Mouse (Mus musculus): ENCODE measurements around the gene Mpc1.
"Not testable (repeated sequence)": the region's sequence is repeated elsewhere in the genome, so short reads cannot be mapped to it uniquely, and the experiment has no call there.

The Mpc1 gene

GRCm38 (mm10) chr17:8278356-8278755 lies 4.3 kb upstream of the Mpc1 start:
- DNase-seq (ENCODE audit: low spot score in 2 of 2), result no peak

GRCm38 (mm10) chr17:8283526-8284253 lies 986 bp downstream of the Mpc1 start:
- peak; percentile 90 to 92 for DNase-seq (ENCODE audit: low spot score in 2 of 2)

DNA sequence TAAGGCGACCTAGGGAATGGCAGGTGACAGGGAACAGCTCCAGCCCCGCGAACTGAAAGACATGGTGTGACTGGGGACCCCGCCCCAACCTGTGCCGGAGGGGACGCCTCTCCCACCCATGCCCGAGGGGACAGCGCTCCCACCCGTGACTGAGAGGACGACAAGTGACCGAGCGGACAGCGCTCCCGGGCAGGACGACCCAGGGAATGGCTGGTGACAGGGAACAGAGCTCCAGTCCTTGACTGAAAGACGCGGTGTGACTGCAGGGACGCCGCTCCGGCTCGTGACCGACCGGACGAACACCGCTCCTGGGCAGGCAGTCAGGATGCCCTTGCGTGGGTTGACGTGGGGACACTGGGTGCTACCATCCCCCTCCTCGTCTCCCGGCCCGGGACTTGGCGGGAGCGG lies 1.6 kb downstream of the Mpc1 start:
- DNase-seq (ENCODE audit: low spot score in 2 of 2), result peak in 1 of 2 experiments; percentile 29

DNA sequence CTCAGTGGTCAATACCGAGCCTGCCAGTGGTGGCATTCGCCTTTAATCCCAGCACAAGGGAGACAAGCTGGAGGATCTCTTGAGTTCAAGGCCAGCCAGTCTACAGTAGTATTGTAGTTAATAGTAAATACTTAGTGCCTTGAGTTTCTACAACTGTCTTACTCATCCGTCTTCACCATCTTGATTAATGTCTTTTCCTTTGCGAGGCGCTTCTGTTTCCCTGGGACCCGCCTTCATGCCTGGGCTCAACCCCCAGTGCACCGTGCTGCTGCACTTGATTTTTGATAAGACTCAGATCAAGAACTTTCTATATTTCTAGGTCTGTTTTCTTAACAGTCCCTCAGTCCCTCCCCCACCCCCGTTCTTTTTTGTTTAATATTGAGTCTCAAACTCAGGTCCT lies 2.4 kb downstream of the Mpc1 start:
- no peak for DNase-seq (ENCODE audit: low spot score in 2 of 2)

DNA sequence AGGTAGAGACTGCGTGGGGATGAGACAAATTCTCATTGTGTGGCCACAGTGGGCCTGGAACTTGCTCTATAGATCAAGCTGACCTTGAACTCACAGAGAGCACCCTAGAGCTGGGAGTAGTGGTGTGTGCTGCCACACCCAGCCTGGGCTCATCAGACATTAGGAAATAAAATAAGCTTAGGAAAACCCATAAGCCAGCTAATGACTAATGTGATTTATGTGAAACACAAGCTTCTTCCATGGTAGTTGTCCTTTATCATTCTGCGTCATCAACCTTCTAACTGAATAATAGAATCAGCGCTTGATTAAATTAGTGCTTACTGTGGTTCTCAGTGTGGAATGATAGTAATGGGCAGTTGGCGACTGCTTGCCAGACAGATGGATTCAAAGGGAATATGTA lies 4.3 kb downstream of the Mpc1 start:
- DNase-seq (ENCODE audit: low spot score in 2 of 2), result no peak

- no peak for DNase-seq (ENCODE audit: low spot score in 2 of 2)
Measured at GRCm38 (mm10) chr17:8289993-8290679, 7.4 kb downstream of the Mpc1 start.

DNA sequence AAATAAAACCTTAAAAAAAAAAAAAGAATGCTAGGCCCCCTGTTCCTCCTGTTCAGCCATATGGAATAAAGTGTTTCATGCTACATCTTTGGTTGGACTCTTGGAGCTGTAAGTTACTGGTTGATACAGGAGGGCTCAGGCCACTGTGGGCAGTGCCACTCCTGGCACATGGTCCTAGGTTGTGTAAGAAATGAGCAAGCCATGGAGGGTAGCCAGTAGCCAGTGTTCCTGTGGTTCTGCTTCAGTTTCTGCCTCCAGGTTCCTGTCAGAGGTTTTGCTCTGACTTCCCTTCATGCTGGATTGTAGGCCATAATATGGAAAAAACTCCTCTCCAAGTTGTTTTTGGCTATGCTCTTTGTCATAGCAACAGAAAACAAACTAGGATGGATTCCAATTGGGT lies 8.0 kb downstream of the Mpc1 start:
- DNase-seq (ENCODE audit: low spot score in 2 of 2), result no peak

DNA sequence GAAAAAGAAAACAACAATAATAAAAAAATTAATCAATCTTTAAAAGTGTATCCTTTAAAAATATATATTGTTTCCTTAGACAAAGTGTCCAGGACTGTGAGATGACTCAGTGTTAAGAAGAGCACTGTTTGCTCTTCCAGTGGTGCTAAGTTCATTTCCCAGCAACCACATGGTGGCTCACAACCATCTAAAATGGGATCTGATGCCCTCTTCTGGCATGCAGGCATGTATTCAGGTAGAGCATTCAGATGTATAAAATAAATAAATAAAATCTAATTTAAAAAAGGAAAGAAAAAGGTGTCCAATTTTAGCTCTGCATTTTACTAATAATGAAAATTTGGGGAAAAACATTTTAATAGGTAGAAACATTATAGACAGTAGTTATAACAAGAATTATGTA lies 13.1 kb downstream of the Mpc1 start:
- DNase-seq (ENCODE audit: low spot score in 2 of 2), result no peak

GRCm38 (mm10) chr17:8296313-8296844 lies 13.7 kb downstream of the Mpc1 start:
- no peak for DNase-seq (ENCODE audit: low spot score in 2 of 2)

- no peak for DNase-seq (ENCODE audit: low spot score in 2 of 2)
Measured at GRCm38 (mm10) chr17:8297746-8298145, 15.0 kb downstream of the Mpc1 start.

DNA sequence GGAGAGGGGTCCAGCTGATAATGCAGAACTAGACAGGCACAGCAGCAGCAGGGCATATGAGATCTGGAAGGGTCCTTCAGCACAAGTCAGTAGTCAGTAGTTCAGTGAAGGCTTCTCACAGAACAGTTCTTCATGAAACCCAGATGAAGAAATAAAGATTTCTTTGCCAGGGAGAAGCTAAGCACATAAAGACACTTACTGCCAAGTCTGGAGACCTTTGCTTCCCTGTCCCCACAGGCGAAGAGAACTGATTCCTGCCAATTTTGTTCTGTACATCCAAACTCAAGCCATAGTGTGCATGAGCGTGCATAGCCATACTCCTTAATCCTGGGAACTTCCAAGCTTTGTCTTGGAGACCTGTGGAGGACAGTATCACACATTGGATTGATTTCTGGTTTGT lies 15.6 kb downstream of the Mpc1 start:
- DNase-seq (ENCODE audit: low spot score in 2 of 2), result no peak

DNA sequence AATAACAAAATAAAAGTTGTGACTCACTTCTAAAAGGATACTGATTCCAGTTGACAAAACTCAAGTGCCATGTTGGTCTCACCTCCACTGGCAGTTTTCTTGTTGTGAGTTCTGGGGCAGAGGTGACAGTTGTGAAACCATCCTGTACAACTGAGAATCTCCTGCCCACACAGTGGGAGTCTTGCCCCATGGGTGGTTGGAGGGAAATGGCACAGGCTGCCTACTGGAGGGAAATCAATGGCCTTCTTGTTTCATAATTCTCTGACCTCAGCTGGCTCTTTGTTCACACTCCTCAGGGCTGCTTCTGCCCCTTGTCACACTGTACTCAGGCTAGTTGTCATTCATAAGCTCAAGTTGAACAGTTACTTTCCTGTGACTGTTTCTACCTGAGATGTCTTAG lies 16.8 kb downstream of the Mpc1 start:
- no peak for DNase-seq (ENCODE audit: low spot score in 2 of 2)

GRCm38 (mm10) chr17:8301515-8301914 lies 18.8 kb downstream of the Mpc1 start:
- DNase-seq (ENCODE audit: low spot score in 2 of 2), result no peak

DNA sequence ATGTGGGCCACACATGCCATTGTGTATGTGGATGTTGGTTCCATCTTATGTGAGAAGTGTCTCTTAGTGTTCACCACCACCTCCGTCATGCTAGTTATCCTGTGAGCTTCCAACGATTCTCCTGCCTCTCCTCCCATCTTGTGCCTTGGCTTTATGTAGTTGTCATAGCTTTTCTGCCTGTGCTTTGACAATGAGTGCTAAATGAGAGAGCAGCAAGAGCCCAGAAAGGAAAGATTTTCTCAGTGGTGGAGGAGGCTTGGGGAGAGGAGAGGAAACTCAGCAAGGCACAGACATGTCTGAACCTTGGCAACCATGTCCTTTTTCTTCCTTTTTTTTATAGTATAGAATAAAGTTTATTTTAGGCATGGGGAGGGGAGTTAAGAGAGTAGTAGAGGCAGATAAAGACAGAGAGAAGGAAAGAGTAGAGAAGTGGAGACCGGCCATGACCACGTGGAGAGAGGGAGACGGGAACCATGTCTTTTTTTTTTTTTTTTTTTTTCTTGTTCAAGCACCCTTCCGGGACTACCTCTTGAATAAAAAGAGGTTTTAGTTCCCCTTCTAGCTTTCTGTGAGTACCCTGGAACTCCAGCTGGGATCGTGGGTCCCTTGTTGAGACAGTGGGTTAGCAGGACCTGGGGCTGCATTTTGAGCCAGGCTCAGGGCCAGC lies 20.2 kb downstream of the Mpc1 start:
- no peak for DNase-seq (ENCODE audit: low spot score in 2 of 2)

DNA sequence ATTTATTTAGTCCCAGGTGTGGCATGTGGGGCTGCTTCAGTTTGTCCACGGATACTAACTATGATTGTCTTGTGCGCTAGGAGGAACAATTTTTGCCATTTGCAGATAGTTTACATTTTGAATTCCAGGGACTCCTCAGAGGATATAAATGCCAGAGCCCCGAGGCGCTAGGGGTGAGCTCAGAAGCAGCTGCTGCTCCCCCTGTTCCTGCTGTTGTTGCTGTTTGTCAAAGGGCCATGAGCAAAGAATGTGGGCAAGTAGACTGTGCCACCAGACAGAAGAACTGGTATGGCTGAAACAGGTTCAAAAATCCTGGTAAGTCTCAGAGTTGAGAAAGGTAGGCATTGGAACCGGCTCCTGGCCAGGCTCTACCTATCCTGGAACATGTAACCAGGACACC lies 21.0 kb downstream of the Mpc1 start:
- DNase-seq (ENCODE audit: low spot score in 2 of 2), result no peak

DNA sequence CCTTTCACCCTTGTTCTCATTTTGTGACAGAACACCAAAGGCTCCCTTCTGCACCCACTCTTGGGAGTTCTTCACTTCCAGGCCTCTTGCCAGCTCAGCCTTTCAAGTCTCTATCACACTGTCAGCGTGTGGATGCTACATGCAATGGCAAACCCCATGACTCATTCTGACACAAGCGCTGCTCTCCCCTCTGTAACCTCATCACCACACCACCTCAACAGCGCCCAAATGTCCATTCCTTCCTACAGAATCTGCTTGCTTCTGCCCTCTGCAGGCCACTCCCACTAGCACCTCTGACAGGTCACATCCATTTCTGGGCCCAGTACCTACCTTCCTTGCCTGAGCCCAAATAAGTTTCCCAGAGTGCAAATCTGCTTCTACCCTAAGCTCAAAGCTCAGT lies 23.1 kb downstream of the Mpc1 start:
- DNase-seq (ENCODE audit: low spot score in 2 of 2), result no peak

- peak; percentile 86 to 93 for DNase-seq (ENCODE audit: low spot score in 2 of 2)
Measured at GRCm38 (mm10) chr17:8310838-8311614, 28.3 kb downstream of the Mpc1 start, which contains the start of gene Sft2d1. TSS of gene Sft2d1 (plus strand) at chr17:8311102.

DNA sequence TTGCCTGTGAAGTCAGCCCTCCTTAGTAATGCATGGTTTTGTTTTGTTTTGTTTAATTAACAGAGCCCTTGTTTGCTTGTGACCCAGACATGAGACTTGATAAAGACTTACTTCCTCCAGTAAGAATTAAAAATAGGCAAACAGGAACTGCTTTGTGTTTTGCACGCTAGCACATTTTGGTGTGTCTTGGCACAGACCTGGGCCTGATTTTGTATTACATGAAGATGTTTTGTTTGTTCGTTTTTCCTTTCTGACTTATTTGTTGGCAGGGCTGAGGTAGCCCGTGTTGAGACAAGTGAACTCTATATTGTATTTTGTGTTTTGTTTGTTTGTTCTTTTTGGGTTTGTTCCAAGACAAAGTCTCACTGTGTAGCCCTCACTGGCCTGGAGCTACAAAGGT lies 29.0 kb downstream of the Mpc1 start:
- no peak for DNase-seq (ENCODE audit: low spot score in 2 of 2)

GRCm38 (mm10) chr17:8313976-8314375 lies 31.3 kb downstream of the Mpc1 start:
- DNase-seq (ENCODE audit: low spot score in 2 of 2), result no peak

- no peak for DNase-seq (ENCODE audit: low spot score in 2 of 2)
Measured at GRCm38 (mm10) chr17:8316251-8316650, 33.5 kb downstream of the Mpc1 start.

DNA sequence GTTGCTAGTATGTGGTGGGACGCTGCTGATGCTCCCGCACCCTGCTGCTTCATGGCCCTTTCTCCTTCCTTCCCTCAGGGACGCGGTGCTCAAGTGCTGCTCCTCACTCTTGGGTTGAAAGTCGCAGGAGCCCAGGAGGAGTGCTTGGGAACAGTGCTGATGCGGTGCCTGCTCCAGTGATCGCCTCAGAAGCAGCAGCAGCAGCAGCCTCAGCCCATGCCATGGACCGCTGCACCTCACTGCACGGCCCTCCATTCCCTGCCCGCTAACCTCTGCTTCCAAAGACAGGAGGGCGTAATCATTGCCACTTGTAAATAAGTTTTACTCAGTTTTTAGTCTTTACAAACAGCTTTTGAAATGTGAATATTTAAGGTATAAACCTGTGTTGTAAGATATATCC lies 44.2 kb downstream of the Mpc1 start:
- not testable (repeated sequence) for DNase-seq (ENCODE audit: low spot score in 2 of 2)
